Mouse (Mus musculus) liver (tissue): ENCODE measurements around the gene Ly6g6e.

Experiments used
- DNase-seq: peaks from one replicate; pipeline ENCODE4 v3.0.0-alpha.2; 2020; ENCODE audit warnings: mixed read lengths

The Ly6g6e gene

GRCm38 (mm10) chr17:35050126-35050750, 26.5 kb upstream of the Ly6g6e start:
- peak; percentile 88 for DNase-seq

- DNase-seq, result peak; percentile 77
Measured at GRCm38 (mm10) chr17:35051156-35052086, 25.3 kb upstream of the Ly6g6e start.

GRCm38 (mm10) chr17:35052271-35052798, 24.4 kb upstream of the Ly6g6e start:
- no peak for DNase-seq

GRCm38 (mm10) chr17:35055691-35056495, 20.8 kb upstream of the Ly6g6e start:
- no peak for DNase-seq

- no peak for DNase-seq
Measured at GRCm38 (mm10) chr17:35057090-35057489, 19.6 kb upstream of the Ly6g6e start.

- DNase-seq, result no peak
Measured at GRCm38 (mm10) chr17:35058316-35058715, 18.4 kb upstream of the Ly6g6e start.

- peak; percentile 89 for DNase-seq
Measured at GRCm38 (mm10) chr17:35058911-35059892, 17.5 kb upstream of the Ly6g6e start, which contains the start of gene Ddah2. Gene Ddah2 (plus strand): TSS chr17:35059035.

- DNase-seq, result no peak
Measured at GRCm38 (mm10) chr17:35060071-35060470, 16.6 kb upstream of the Ly6g6e start.

- DNase-seq, result peak; percentile 72
Measured at GRCm38 (mm10) chr17:35060737-35061297, 15.9 kb upstream of the Ly6g6e start.

GRCm38 (mm10) chr17:35061299-35061698, 15.4 kb upstream of the Ly6g6e start:
- DNase-seq, result no peak

GRCm38 (mm10) chr17:35063466-35063865, 13.2 kb upstream of the Ly6g6e start:
- no peak for DNase-seq

- DNase-seq, result no peak
Measured at GRCm38 (mm10) chr17:35064378-35064877, 12.3 kb upstream of the Ly6g6e start.

GRCm38 (mm10) chr17:35064951-35065947, 11.5 kb upstream of the Ly6g6e start, which contains the start of gene Ly6g6c:
Gene Ly6g6c (plus strand): TSS chr17:35065388.
- peak; percentile 62 for DNase-seq

- DNase-seq, result no peak
Measured at GRCm38 (mm10) chr17:35066084-35066483, 10.6 kb upstream of the Ly6g6e start, which contains the start of gene Mpig6b. Gene Mpig6b (minus strand): TSS chr17:35066184.

GRCm38 (mm10) chr17:35068213-35068914, 8.3 kb upstream of the Ly6g6e start:
- no peak for DNase-seq

GRCm38 (mm10) chr17:35070556-35071229, 6.0 kb upstream of the Ly6g6e start:
- no peak for DNase-seq

GRCm38 (mm10) chr17:35071454-35071853, 5.2 kb upstream of the Ly6g6e start:
- no peak for DNase-seq

GRCm38 (mm10) chr17:35074097-35074496, 2.6 kb upstream of the Ly6g6e start:
- DNase-seq, result no peak
